Mouse (Mus musculus) ES-Bruce4 (cell line): ENCODE results near the gene Vps35l. TPM values are rescaled to one million over a fixed set of nuclear protein-coding genes. Genes with fewer than 3 reads are reported as not detected.

Experiments used
- H3K27ac ChIP-seq: 2 replicates; pipeline ENCODE4 v1.5.1; 2012; ENCODE audit warnings: low read length, inconsistent platforms; ENCODE audit not compliant: insufficient read depth
- H3K27me3 ChIP-seq: 2 replicates; pipeline ENCODE4 v1.6.1; 2012; ENCODE audit warnings: mild to moderate bottlenecking, low read length, inconsistent platforms; ENCODE audit not compliant: control insufficient read depth, poor library complexity, insufficient read depth, severe bottlenecking
- H3K36me3 ChIP-seq: 2 replicates; pipeline ENCODE4 v1.6.1; 2012; ENCODE audit warnings: inconsistent platforms, mild to moderate bottlenecking, low read length, moderate library complexity; ENCODE audit not compliant: control insufficient read depth, poor library complexity, insufficient read depth, severe bottlenecking
- H3K4me1 ChIP-seq: one replicate; pipeline ENCODE4 v1.8.1; 2011; ENCODE audit warnings: low read length; ENCODE audit not compliant: control insufficient read depth, insufficient read depth
- H3K4me3 ChIP-seq: 2 replicates; pipeline ENCODE4 v1.5.1; 2011; ENCODE audit warnings: low read depth, mild to moderate bottlenecking, low read length
- H3K9ac ChIP-seq: 2 replicates; pipeline ENCODE4 v1.6.1; 2012; ENCODE audit warnings: low read depth, mild to moderate bottlenecking, inconsistent platforms; ENCODE audit not compliant: poor library complexity, severe bottlenecking
- H3K9me3 ChIP-seq: replicated peaks from 2 replicates; pipeline ENCODE4 v1.6.1; 2012; ENCODE audit warnings: mild to moderate bottlenecking, low read length, inconsistent platforms; ENCODE audit not compliant: control insufficient read depth, poor library complexity, insufficient read depth, severe bottlenecking
- CTCF ChIP-seq: IDR thresholded peaks from one replicate; pipeline ENCODE4 v1.8.1; 2011; ENCODE audit warnings: low read depth, low read length
- EP300 ChIP-seq: IDR thresholded peaks from 2 replicates; pipeline ENCODE4 v1.6.1; 2011; ENCODE audit warnings: low read depth, low read length; ENCODE audit not compliant: insufficient read depth
- POLR2A ChIP-seq: IDR thresholded peaks from one replicate; pipeline ENCODE4 v1.8.1; 2011; ENCODE audit warnings: low read length; ENCODE audit not compliant: insufficient read depth
- polyA plus RNA-seq: library from polyadenylated mRNA; stranded (reverse); fragments of >200 nt; gene quantifications from 2 replicates; pipeline ENCODE4 v1.2.4, GENCODE M21; 2011; ENCODE audit warnings: low read depth; ENCODE audit not compliant: missing spikeins, insufficient read depth, insufficient read length

Gene Vps35l
- polyA plus RNA-seq: 53.6 and 54.7 TPM in 2 replicates

DNA sequence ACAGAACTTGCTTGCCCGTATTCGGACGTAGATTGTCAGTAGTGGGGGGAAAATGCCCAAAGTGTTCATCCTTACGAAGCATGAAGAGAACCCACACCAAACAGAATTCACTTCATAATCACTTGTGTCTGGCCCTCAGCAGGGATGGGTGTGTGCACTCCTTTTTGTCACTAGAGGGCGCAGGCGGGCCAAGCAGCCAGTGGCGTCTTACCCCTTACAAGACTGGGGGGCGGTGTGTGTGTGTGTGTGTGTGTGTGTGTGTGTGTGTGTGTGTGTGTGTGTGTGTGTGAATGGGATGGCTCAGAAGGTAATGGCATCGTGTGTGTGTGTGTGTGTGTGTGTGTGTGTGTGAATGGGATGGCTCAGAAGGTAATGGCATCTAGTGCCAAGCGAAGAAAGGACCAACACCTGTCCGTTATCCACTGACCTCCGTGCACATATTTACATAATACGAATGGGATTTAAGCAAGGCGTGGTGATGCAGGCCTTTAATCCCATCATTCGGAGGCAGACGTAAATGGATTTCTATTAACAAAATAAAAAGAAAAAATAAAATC is at the start of gene Vps35l:
Gene Vps35l, plus strand, starts transcription at position 252 of the 557 bp plus-strand sequence.
- H3K27ac ChIP-seq: no peak within 1 kb of the TSS
- H3K9ac ChIP-seq: peak within 1 kb of the TSS; percentile 29; the same call in 1 of the 2 replicates
- H3K4me1 ChIP-seq: no peaks in the 10 kb centered on the region
- peak within 1 kb of the TSS; percentile 91 for H3K4me3 ChIP-seq
- H3K9me3 ChIP-seq: no peaks in the 10 kb centered on the region
- TF ChIP-seq CTCF: peak; percentile 80
- no peak for TF ChIP-seq EP300
- TF ChIP-seq POLR2A: no peak
- H3K27me3 ChIP-seq: no peaks in the 10 kb centered on the region
- H3K36me3 ChIP-seq: no peaks in the 10 kb centered on the region; the same call in 1 of the 2 replicates

DNA sequence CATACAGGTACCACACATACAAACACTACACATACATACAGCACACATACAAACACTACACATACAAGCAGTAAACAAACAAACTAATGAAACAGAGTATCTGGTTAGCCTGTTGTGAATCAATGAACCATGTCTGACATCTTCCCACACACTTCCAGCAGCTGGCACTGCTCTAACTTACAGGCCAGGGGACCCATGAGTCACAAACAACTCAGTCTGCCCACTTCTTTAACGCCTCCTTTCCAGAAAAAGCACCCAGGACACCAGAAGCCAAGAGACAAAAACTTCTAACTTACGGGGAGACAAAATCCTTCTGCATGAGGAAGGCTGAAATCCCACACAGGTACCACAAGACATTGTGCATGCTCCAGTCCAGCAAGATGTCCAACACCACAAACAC is 48.7 kb upstream of the Vps35l start:
- H3K4me1 ChIP-seq: no peaks in the 10 kb centered on the region
- peaks cover 21% of the 10 kb centered on the region for H3K36me3 ChIP-seq
- no peaks in the 10 kb centered on the region for H3K27me3 ChIP-seq
- no peak overlapping the region for H3K27ac ChIP-seq
- no peak overlapping the region for H3K9ac ChIP-seq
- H3K4me3 ChIP-seq: no peak overlapping the region
- TF ChIP-seq EP300: no peak
- TF ChIP-seq POLR2A: no peak
- TF ChIP-seq CTCF: no peak
- H3K9me3 ChIP-seq: no peaks in the 10 kb centered on the region

DNA sequence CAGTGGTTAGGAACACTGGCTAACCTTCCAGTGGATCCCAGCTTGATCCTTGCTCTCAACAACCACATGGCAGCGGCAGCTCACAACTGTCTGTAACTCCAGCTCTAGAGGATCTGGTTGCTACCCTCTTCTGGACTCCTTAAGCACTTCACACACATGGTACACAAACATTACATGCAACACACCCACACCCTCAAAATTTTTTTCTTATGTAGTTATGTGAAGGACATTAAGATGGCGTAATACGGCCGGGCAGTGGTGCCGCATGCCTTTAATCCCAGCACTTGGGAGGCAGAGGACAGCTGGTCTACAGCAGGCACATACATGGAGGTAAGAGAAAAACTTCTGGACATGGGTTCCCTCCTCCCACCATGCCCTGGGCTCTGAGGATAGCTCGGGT is 43.9 kb upstream of the Vps35l start:
- Histone ChIP-seq H3K4me3 (no peak overlapping the region), H3K4me1 (no peaks in the 10 kb centered on the region), H3K27me3 (no peaks in the 10 kb centered on the region), H3K9me3 (no peaks in the 10 kb centered on the region), H3K36me3 (peaks cover 23% of the 10 kb centered on the region), H3K27ac (no peak overlapping the region), H3K9ac (no peak overlapping the region)
- TF ChIP-seq EP300 (no peak), CTCF (no peak), POLR2A (no peak)

DNA sequence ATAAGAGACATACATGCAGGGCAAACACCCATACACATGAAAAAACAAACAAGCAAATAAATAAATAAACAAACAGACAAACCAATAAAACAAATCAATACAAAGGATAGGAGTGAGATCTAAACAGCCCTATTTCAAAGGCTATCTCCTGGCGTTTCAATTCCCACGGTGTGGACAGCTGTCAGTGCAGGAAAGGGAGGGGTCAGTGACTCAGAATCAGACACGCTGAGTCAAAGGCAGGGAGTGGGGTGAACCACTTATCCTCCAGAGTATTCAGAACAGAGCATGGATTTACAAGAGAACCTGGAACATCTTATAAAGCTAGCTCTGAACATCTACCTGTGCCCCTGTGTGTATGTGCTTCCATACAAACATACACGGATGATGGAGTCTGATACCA is 42.9 kb upstream of the Vps35l start:
- no peak for TF ChIP-seq CTCF
- TF ChIP-seq POLR2A: no peak
- no peak for TF ChIP-seq EP300
- Histone ChIP-seq H3K9ac (no peak overlapping the region), H3K36me3 (peaks cover 18% of the 10 kb centered on the region)

DNA sequence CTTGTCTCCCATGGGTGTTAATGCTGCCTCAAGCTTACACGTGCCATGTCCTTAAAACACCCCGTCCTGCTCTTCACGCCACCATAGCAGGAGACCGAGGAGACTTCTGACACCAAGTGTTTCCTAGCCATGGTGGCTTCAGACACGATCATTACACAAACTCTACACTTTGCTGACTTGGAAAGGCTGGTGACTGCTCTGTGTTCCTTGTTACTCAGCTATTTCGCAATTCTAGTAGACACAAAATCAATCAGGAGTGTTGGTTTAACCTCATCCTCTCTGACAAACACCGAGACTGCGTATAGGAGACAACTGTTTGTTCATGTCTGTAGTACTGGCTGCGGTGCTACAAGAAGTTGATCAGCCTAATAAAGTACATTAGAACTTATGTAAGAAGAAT is 41.1 kb upstream of the Vps35l start:
- no peaks in the 10 kb centered on the region for H3K9me3 ChIP-seq
- TF ChIP-seq POLR2A (no peak), CTCF (no peak), EP300 (no peak)
- H3K27ac ChIP-seq: no peak overlapping the region
- no peaks in the 10 kb centered on the region for H3K27me3 ChIP-seq
- H3K4me3 ChIP-seq: no peak overlapping the region
- H3K36me3 ChIP-seq: peaks cover 18% of the 10 kb centered on the region
- no peak overlapping the region for H3K9ac ChIP-seq
- H3K4me1 ChIP-seq: no peaks in the 10 kb centered on the region

More for the DNA sequence above, 42.9 kb upstream of the Vps35l start:
- Histone ChIP-seq H3K4me1 (no peaks in the 10 kb centered on the region), H3K9me3 (no peaks in the 10 kb centered on the region), H3K27ac (no peak overlapping the region), H3K4me3 (no peak overlapping the region), H3K27me3 (no peaks in the 10 kb centered on the region)

DNA sequence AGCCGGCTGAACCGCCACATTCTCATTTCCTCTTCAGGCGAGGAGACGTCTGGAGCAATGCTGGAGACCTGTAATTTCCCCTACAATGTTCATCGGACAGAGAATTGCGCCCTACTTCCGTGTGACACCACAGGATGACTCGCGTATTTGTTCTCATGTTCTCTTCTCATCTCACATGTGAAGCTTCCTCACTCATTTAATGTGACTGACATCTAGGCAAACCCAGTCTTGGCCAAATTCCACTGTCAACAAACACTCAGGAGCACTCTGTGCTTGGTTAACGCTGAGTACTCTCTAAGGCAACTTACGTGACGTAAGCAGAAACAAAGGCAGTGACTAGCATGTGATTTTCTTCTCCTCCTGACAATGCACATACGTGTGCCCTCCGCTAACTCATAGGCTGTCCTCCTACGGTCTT is 36.9 kb upstream of the Vps35l start:
- no peak overlapping the region for H3K9ac ChIP-seq
- H3K9me3 ChIP-seq: no peaks in the 10 kb centered on the region
- no peaks in the 10 kb centered on the region for H3K27me3 ChIP-seq
- no peak overlapping the region for H3K27ac ChIP-seq
- no peak for TF ChIP-seq CTCF
- no peak for TF ChIP-seq EP300
- no peak for TF ChIP-seq POLR2A
- no peaks in the 10 kb centered on the region for H3K36me3 ChIP-seq
- no peak overlapping the region for H3K4me3 ChIP-seq
- no peaks in the 10 kb centered on the region for H3K4me1 ChIP-seq
